Mouse (Mus musculus) ovary, adult 10 weeks (tissue): Measurements from ENCODE around the gene Btbd35f1. TPM values are rescaled to one million over a fixed set of nuclear protein-coding genes. Genes with fewer than 3 reads are reported as not detected.

Experiments
- polyA plus RNA-seq: library from polyadenylated mRNA; stranded (reverse); fragments of 350-450 nt; fragmentation: Illumina TruSeq; extraction: RNeasy Lipid Tissue Mini Kit (QIAGEN cat#74804); gene quantifications from one replicate; pipeline ENCODE4 v1.2.3, GENCODE M21; 2014

Gene Btbd35f1
- polyA plus RNA-seq: not detected

GRCm38 (mm10) chrX:32559755-32560154 lies at the start of gene Btbd35f1:
TSS of gene Btbd35f1 (plus strand) at chrX:32560055.

Other genes starting within 250 kb of the Btbd35f1 start
- gene Gm5926, start 90.7 kb downstream of the Btbd35f1 start, polyA plus RNA-seq: not detected
- not detected for gene Btbd35f21, start 166.1 kb downstream of the Btbd35f1 start, polyA plus RNA-seq